Mouse (Mus musculus) CH12.LX (cell line): ENCODE results near the gene Chac2. TPM values are rescaled to one million over a fixed set of nuclear protein-coding genes. Genes with fewer than 3 reads are reported as not detected.

Experiments used
- DNase-seq: peaks from one replicate; pipeline ENCODE4 v3.0.0-alpha.2; 2013; ENCODE audit errors: extremely low read depth
- H3K27ac ChIP-seq: 2 replicates; pipeline ENCODE4 v1.5.1; 2012; ENCODE audit warnings: low read depth, mild to moderate bottlenecking, control low read depth, moderate library complexity; ENCODE audit not compliant: insufficient read depth
- H3K27me3 ChIP-seq: replicated peaks from 2 replicates; pipeline ENCODE3; 2012; ENCODE audit warnings: inconsistent platforms
- H3K36me3 ChIP-seq, 2 experiments: replicated peaks in 1 of 2; 2 replicates each; pipeline versions ENCODE3 to v1.6.1; 2012; ENCODE audit warnings: inconsistent platforms in 1 of 2, low read length in 1 of 2, mild to moderate bottlenecking in 1 of 2, mixed read lengths in 1 of 2, moderate library complexity in 1 of 2; ENCODE audit not compliant: control insufficient read depth in 1 of 2, insufficient read depth in 1 of 2
- H3K4me1 ChIP-seq, 2 experiments: 2 replicates each; pipeline ENCODE4 v1.6.1; 2012; ENCODE audit warnings: inconsistent platforms in 1 of 2, moderate library complexity in 1 of 2; ENCODE audit not compliant: insufficient read depth in 2 of 2, control insufficient read depth in 1 of 2
- H3K4me2 ChIP-seq: 2 replicates; pipeline ENCODE4 v1.6.1; 2012; ENCODE audit warnings: low read depth, mild to moderate bottlenecking, control low read depth; ENCODE audit not compliant: poor library complexity, insufficient read depth, severe bottlenecking
- H3K4me3 ChIP-seq, 3 experiments: fragments of 150-350 bp in 1 of 3; sonication (generic) in 1 of 3; replicated peaks in 1 of 3; 2 replicates each; pipeline versions ENCODE3 to v1.5.1; 2011 to 2012; ENCODE audit warnings: low read depth in 2 of 3, low read length in 2 of 3, mild to moderate bottlenecking in 2 of 3, moderate library complexity in 2 of 3, control low read depth in 1 of 3, improper control_type of control experiment in 1 of 3, inconsistent platforms in 1 of 3, mixed read lengths in 1 of 3; ENCODE audit not compliant: poor library complexity in 1 of 3
- H3K79me2 ChIP-seq: replicated peaks from 2 replicates; pipeline ENCODE4 v1.6.1; 2012; ENCODE audit warnings: mild to moderate bottlenecking, moderate library complexity; ENCODE audit not compliant: control insufficient read depth, poor library complexity, insufficient read depth, severe bottlenecking; ENCODE audit errors: extremely low read depth
- H3K9ac ChIP-seq: 2 replicates; pipeline ENCODE4 v1.6.1; 2012; ENCODE audit warnings: low read depth, mild to moderate bottlenecking, control low read depth, moderate library complexity; ENCODE audit not compliant: insufficient read depth
- H3K9me3 ChIP-seq: replicated peaks from 2 replicates; pipeline ENCODE3; 2012; ENCODE audit warnings: low read length, inconsistent platforms, mixed read lengths
- CHD1 ChIP-seq: IDR thresholded peaks from 2 replicates; pipeline ENCODE4 v1.6.1; 2012; ENCODE audit warnings: low read depth, low read length, improper control_type of control experiment, inconsistent platforms
- CTCF ChIP-seq, 2 experiments: IDR thresholded peaks in 1 of 2; conservative IDR thresholded peaks in 1 of 2; 2 replicates each; pipeline ENCODE4 v1.5.1; 2011 to 2012; ENCODE audit warnings: low read depth in 2 of 2, low read length in 2 of 2, improper control_type of control experiment in 1 of 2, inconsistent platforms in 1 of 2, mild to moderate bottlenecking in 1 of 2, moderate library complexity in 1 of 2
- E2F4 ChIP-seq: IDR thresholded peaks from 2 replicates; pipeline ENCODE4 v1.6.1; 2011; ENCODE audit warnings: low read depth, low read length, improper control_type of control experiment; ENCODE audit not compliant: insufficient replicate concordance
- ETS1 ChIP-seq: conservative IDR thresholded peaks from 2 replicates; pipeline ENCODE4 v1.6.1; 2012; ENCODE audit warnings: low read depth, mild to moderate bottlenecking, inconsistent platforms, low read length, improper control_type of control experiment, moderate library complexity
- HCFC1 ChIP-seq: IDR thresholded peaks from 2 replicates; pipeline ENCODE4 v1.6.1; 2012; ENCODE audit warnings: low read depth, mild to moderate bottlenecking, inconsistent platforms, low read length, improper control_type of control experiment
- JUN ChIP-seq: IDR thresholded peaks from 2 replicates; pipeline ENCODE4 v1.6.1; 2011; ENCODE audit warnings: low read depth, mild to moderate bottlenecking, low read length, improper control_type of control experiment, moderate library complexity; ENCODE audit not compliant: insufficient read depth
- JUND ChIP-seq: conservative IDR thresholded peaks from 2 replicates; pipeline ENCODE4 v1.6.1; 2011; ENCODE audit warnings: low read depth, low read length, improper control_type of control experiment
- NELFE ChIP-seq: IDR thresholded peaks from 2 replicates; pipeline ENCODE4 v1.6.1; 2011; ENCODE audit warnings: low read depth, low read length, improper control_type of control experiment
- NRF1 ChIP-seq: IDR thresholded peaks from 2 replicates; pipeline ENCODE4 v1.6.1; 2014; ENCODE audit warnings: low read depth, mild to moderate bottlenecking, inconsistent platforms, low read length, improper control_type of control experiment, moderate library complexity
- PAX5 ChIP-seq: IDR thresholded peaks from 2 replicates; pipeline ENCODE4 v1.6.1; 2012; ENCODE audit warnings: low read length, inconsistent platforms, mixed read lengths
- POLR2A ChIP-seq: IDR thresholded peaks from 2 replicates; pipeline ENCODE4 v1.6.1; 2011; ENCODE audit warnings: low read depth, mild to moderate bottlenecking, improper control_type of control experiment, low read length
- POLR2AphosphoS2 ChIP-seq: IDR thresholded peaks from 2 replicates; pipeline ENCODE4 v1.6.1; 2011; ENCODE audit warnings: low read depth, low read length, improper control_type of control experiment
- RAD21 ChIP-seq: IDR thresholded peaks from 2 replicates; pipeline ENCODE4 v1.6.1; 2011; ENCODE audit warnings: low read depth, mild to moderate bottlenecking, low read length, improper control_type of control experiment, moderate library complexity
- RCOR1 ChIP-seq: conservative IDR thresholded peaks from 2 replicates; pipeline ENCODE4 v1.6.1; 2012; ENCODE audit warnings: low read depth, mild to moderate bottlenecking, inconsistent platforms, low read length, improper control_type of control experiment
- SIN3A ChIP-seq: IDR thresholded peaks from 2 replicates; pipeline ENCODE4 v1.6.1; 2012; ENCODE audit warnings: low read length, improper control_type of control experiment, inconsistent platforms
- USF2 ChIP-seq: conservative IDR thresholded peaks from 2 replicates; pipeline ENCODE4 v1.6.1; 2011; ENCODE audit warnings: low read depth, low read length, improper control_type of control experiment
- ZKSCAN1 ChIP-seq: IDR thresholded peaks from 2 replicates; pipeline ENCODE4 v1.6.1; 2012; ENCODE audit warnings: low read depth, inconsistent platforms, low read length, improper control_type of control experiment, borderline replicate concordance
- ZMIZ1 ChIP-seq: IDR thresholded peaks from 2 replicates; pipeline ENCODE4 v1.6.1; 2012; ENCODE audit warnings: low read depth, mild to moderate bottlenecking, inconsistent platforms, low read length, improper control_type of control experiment
- dilution Hi-C: fragments of 300-500 bp; cut with MboI; formaldehyde crosslinking; loops from 2 replicates; pipeline ENCODE4 v1.14.3; 2020; ENCODE audit warnings: low sequenced_read_pairs; ENCODE audit not compliant: extremely low pct_unique_long_range_greater_than_20kb, extremely low pct_ligation_motif_present
- in situ Hi-C: fragments of 300-500 bp; cut with MboI; formaldehyde crosslinking; loops from 3 replicates; pipeline ENCODE4 v1.14.3; 2019; ENCODE audit warnings: low sequenced_read_pairs, low pct_ligation_motif_present, low pct_unique_long_range_greater_than_20kb, mixed read lengths
- polyA plus RNA-seq: library from polyadenylated mRNA; unstranded; fragments of >175 nt; gene quantifications from 2 replicates; pipeline ENCODE4 v1.2.1, GENCODE M21; 2012; ENCODE audit warnings: low read depth; ENCODE audit not compliant: insufficient read length
- total RNA-seq, 2 experiments: library from RNA; depleted of rRNA; stranded (reverse); fragments of 300-350 nt in 1 of 2; fragments of >200 nt in 1 of 2; gene quantifications; 2 replicates each; pipeline ENCODE4 v1.2.3; 2012 to 2014

The Chac2 gene
- total and polyA plus RNA-seq, 3 experiments, result 8.7 to 26.9 (median 9.2) TPM

- Histone ChIP-seq H3K9ac (no peak overlapping the region), H3K27me3 (no peaks in the 10 kb centered on the region), H3K27ac (no peak overlapping the region), H3K4me2 (no peak overlapping the region), H3K4me1 (peaks cover 3 to 24% of the 10 kb centered on the region in 2 experiments; a peak in 3 of 4 replicates), H3K9me3 (no peaks in the 10 kb centered on the region), H3K36me3 (peaks cover 3 to 11% of the 10 kb centered on the region in 2 experiments), H3K79me2 (no peaks in the 10 kb centered on the region; the same call in 1 of the 2 replicates), H3K4me3 (no peak overlapping the region)
- dilution Hi-C loops, result no loop called here
- DNase-seq, result no peak
- no peak for TF ChIP-seq SIN3A
- no peak for TF ChIP-seq JUN
- no peak for TF ChIP-seq ZKSCAN1
- TF ChIP-seq NELFE, result no peak
- TF ChIP-seq CHD1, result no peak
- TF ChIP-seq HCFC1, result no peak
- TF ChIP-seq NRF1, result no peak
- TF ChIP-seq CTCF (conservative IDR thresholded peaks at IDR 0.05 in 1 of 2, IDR thresholded peaks at IDR 0.05 in 1 of 2; ENCODE audit: low read depth in 2 of 2, low read length in 2 of 2), result no peak
- no peak for TF ChIP-seq E2F4
- no peak for TF ChIP-seq ETS1
- no peak for TF ChIP-seq POLR2A
- TF ChIP-seq ZMIZ1, result no peak
- TF ChIP-seq JUND, result no peak
- no peak for TF ChIP-seq USF2
- in situ Hi-C loops, result no loop called here
Measured at GRCm38 (mm10) chr11:30998704-30999103, 12.6 kb upstream of the Chac2 start.

DNA sequence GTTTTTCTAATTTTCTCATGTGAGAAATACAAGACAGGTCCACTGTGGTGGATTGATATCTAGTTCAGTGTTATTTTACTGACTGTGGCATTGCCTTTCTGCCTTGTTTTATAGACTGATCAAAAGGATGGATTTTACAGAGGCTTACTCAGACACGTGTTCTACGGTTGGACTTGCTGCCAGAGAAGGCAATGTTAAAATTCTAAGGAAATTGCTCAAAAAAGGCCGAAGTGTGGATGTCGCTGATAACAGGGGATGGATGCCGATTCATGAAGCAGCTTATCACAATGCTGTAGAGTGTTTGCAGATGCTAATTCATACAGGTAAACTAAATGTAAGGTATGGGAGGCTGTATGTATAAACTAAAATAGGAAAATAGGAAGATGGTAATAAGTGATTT lies 12.0 kb upstream of the Chac2 start:
- H3K4me3 ChIP-seq, result no peak overlapping the region
- H3K79me2 ChIP-seq, result no peaks in the 10 kb centered on the region; the same call in 1 of the 2 replicates
- no peak overlapping the region for H3K27ac ChIP-seq
- in situ Hi-C loops (no loop called here), dilution Hi-C loops (no loop called here)
- no peaks in the 10 kb centered on the region for H3K9me3 ChIP-seq
- no peak for DNase-seq
- no peaks in the 10 kb centered on the region for H3K27me3 ChIP-seq
- peaks cover 3 to 11% of the 10 kb centered on the region in 2 experiments for H3K36me3 ChIP-seq
- TF ChIP-seq CTCF (conservative IDR thresholded peaks at IDR 0.05 in 1 of 2, IDR thresholded peaks at IDR 0.05 in 1 of 2; ENCODE audit: low read depth in 2 of 2, low read length in 2 of 2) (no peak), PAX5 (no peak), RAD21 (no peak), SIN3A (no peak), JUND (no peak), RCOR1 (no peak), POLR2AphosphoS2 (no peak), E2F4 (no peak), HCFC1 (no peak), NRF1 (no peak)
- H3K4me2 ChIP-seq, result no peak overlapping the region
- H3K4me1 ChIP-seq, result peaks cover 3 to 24% of the 10 kb centered on the region in 2 experiments; a peak in 3 of 4 replicates
- no peak overlapping the region for H3K9ac ChIP-seq
